Mouse (Mus musculus) lung, postnatal 25 days (tissue): ENCODE results near the gene Serpinb7.

Source experiments
- DNase-seq: peaks from one replicate; pipeline ENCODE4 v3.0.0; 2022; ENCODE audit warnings: low spot score

The Serpinb7 gene

DNA sequence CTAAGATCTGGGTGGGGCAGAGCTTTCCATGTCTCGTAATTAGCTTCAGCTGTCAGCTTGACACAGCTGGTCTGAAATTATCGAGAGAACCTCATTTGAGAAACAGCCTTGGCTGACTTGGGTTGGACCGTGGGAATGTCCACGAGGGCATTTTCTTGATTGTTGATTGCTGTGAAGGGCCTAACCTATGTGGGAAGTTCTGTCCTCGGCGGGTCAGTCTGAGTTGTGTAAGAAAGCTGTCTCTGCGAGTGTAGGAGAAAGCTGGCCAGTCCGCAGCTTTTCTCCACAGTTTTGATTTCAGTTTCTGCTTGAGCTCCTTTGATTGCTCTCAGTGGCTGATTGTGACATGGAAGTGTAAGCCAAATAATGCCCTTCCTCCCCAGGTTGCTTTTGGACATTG is 90.1 kb downstream of the Serpinb7 start:
- peak; percentile 16 for DNase-seq

GRCm38 (mm10) chr1:107496789-107497188 is 97.3 kb downstream of the Serpinb7 start:
- DNase-seq = no peak

- no peak for DNase-seq
Measured at GRCm38 (mm10) chr1:107502025-107502424, 102.6 kb downstream of the Serpinb7 start.
